Mouse (Mus musculus): ENCODE measurements around the gene Dnajc15. TPM values are rescaled to one million over a fixed set of nuclear protein-coding genes. Genes with fewer than 3 reads are reported as not detected.
"Not testable (repeated sequence)": the region's sequence is repeated elsewhere in the genome, so short reads cannot be mapped to it uniquely, and the experiment has no call there.

Dnajc15 gene
- polyA plus RNA-seq, 1 experiment from 2014 or later, result 92.9 TPM

DNA sequence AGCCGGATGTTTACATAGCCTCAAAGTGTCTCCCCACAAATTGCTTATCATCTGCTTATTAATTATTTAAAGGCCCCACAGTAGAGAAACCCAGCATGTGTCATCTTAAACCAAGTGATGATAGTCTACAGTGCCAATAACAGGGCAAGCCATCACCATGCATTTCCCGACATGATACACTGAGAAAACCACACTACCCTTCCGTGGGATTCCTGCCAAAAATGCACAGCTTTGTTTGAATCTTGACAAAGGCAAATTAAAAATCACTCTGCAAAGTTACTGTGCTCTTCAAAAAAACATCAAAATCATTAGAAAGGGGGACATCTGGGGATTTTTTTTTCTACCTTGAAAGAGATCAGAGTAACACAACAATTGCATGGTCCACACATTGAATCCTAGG lies 11.5 kb upstream of the Dnajc15 start:
- Histone ChIP-seq H3K4me3 (replicated peaks) (no peak overlapping the region), H3K9me3 (replicated peaks) (no peaks in the 10 kb centered on the region), H3K27ac (replicated peaks) (no peak overlapping the region), H3K27me3 (replicated peaks) (no peaks in the 10 kb centered on the region), H3K9ac (replicated peaks) (no peak overlapping the region), H3K4me2 (no peak overlapping the region), H3K4me1 (no peaks in the 10 kb centered on the region), H3K36me3 (no peaks in the 10 kb centered on the region)
- WGBS, result 69% methylated on average over 3 of the region's 3 CpGs
- no peak for ATAC-seq (ENCODE audit: low FRiP score)

DNA sequence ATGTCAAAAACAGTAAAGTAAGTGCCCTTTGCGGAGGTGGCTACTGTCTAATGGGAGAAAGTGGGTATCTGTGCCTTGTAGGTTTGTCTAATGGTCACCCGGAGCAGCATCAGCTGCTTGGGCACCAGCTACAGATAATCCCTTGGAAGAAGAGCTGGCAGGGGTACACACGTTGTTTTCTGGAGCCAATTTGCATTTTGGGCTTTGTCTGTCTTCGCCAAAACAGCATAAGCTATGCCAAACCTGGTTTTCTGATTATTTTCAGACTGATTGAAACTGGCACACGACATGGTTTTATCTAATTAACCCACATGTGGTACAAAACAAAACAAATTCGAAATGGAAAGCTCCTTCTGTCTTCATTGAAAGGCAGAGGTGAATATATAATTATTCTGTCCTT lies 7.7 kb upstream of the Dnajc15 start:
- Histone ChIP-seq H3K36me3 (no peaks in the 10 kb centered on the region), H3K27me3 (replicated peaks) (no peaks in the 10 kb centered on the region), H3K4me3 (replicated peaks) (no peak overlapping the region), H3K9ac (replicated peaks) (no peak overlapping the region), H3K9me3 (replicated peaks) (no peaks in the 10 kb centered on the region), H3K27ac (replicated peaks) (no peak overlapping the region), H3K4me1 (no peaks in the 10 kb centered on the region), H3K4me2 (no peak overlapping the region)
- ATAC-seq (ENCODE audit: low FRiP score), result no peak
- WGBS, result 58% methylated on average over 6 of the region's 6 CpGs

DNA sequence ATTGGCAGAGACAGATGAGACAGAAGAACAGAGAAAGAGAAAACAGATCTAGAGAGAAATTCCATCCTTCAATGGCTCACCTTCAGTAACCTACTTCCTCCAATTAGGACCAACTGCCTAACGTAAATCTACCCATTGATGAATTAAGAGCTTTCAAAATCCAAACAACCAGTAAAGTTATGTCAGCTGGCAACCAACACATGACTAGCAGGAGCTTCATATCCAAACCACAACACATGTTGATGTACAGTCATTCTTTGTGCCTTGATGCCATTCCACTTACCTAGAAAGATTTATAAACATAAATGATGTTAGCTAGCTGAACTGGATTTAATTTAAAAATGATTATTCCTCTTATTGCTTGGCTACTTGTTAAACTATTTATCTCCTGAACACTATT lies 7.1 kb upstream of the Dnajc15 start:
- WGBS, result 79% methylated on average over 1 of the region's 1 CpGs
- Histone ChIP-seq H3K9ac (replicated peaks) (no peak overlapping the region), H3K27ac (replicated peaks) (no peak overlapping the region), H3K4me2 (no peak overlapping the region), H3K27me3 (replicated peaks) (no peaks in the 10 kb centered on the region), H3K4me3 (replicated peaks) (no peak overlapping the region), H3K4me1 (no peaks in the 10 kb centered on the region), H3K9me3 (replicated peaks) (no peaks in the 10 kb centered on the region), H3K36me3 (no peaks in the 10 kb centered on the region)
- ATAC-seq (ENCODE audit: low FRiP score), result no peak

DNA sequence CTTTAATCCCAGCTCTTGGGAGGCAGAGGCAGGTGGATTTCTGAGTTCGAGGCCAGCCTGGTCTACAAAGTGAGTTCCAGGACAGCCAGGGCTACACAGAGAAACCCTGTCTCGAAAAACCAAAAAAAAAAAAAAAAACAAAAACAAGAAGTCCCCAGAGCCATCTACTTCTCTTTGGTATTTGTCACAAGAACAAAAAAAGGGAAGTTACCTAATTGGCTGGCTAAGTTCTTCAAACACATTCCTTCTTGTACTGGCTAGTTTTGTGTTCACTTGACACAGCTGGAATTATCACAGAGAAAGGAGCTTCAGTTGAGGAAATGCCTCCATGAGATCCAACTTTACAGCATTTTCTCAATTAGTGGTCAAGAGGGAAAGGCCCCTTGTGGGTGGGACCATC lies 3.0 kb upstream of the Dnajc15 start:
- not testable (repeated sequence) for ATAC-seq (ENCODE audit: low FRiP score); H3K9me3 ChIP-seq (replicated peaks); H3K4me1 ChIP-seq; H3K27me3 ChIP-seq (replicated peaks); H3K4me2 ChIP-seq; H3K9ac ChIP-seq (replicated peaks); H3K36me3 ChIP-seq; H3K27ac ChIP-seq (replicated peaks); H3K4me3 ChIP-seq (replicated peaks)
- 59% methylated on average over 2 of the region's 2 CpGs for WGBS

DNA sequence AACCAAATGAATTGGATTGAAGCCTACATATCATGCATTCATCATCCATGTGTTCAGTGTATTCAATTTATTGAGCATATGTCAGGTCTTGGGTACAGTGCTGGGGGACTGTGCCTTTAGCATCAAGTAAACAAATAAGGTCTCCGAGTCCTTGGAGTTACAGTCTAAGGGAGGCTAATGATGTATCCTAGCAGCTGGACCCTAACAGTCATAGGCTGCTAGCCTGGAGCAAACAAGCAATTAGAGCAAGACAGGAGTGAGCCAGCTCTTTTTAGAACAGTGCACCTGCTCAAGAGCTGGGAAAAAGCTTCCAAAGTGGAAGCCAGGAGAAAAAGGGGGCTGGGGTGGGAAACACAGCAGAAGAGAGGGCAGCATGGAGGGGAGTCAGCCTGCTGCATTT lies 1.3 kb upstream of the Dnajc15 start:
- WGBS, result 51% methylated on average over 1 of the region's 1 CpGs
- no peak overlapping the region for H3K27ac ChIP-seq (replicated peaks)
- peaks cover 4% of the 10 kb centered on the region for H3K4me1 ChIP-seq
- no peaks in the 10 kb centered on the region for H3K9me3 ChIP-seq (replicated peaks)
- no peak overlapping the region for H3K9ac ChIP-seq (replicated peaks)
- H3K36me3 ChIP-seq, result no peaks in the 10 kb centered on the region
- no peak overlapping the region for H3K4me2 ChIP-seq
- H3K4me3 ChIP-seq (replicated peaks), result no peak overlapping the region
- no peaks in the 10 kb centered on the region for H3K27me3 ChIP-seq (replicated peaks)
- ATAC-seq (ENCODE audit: low FRiP score), result no peak

DNA sequence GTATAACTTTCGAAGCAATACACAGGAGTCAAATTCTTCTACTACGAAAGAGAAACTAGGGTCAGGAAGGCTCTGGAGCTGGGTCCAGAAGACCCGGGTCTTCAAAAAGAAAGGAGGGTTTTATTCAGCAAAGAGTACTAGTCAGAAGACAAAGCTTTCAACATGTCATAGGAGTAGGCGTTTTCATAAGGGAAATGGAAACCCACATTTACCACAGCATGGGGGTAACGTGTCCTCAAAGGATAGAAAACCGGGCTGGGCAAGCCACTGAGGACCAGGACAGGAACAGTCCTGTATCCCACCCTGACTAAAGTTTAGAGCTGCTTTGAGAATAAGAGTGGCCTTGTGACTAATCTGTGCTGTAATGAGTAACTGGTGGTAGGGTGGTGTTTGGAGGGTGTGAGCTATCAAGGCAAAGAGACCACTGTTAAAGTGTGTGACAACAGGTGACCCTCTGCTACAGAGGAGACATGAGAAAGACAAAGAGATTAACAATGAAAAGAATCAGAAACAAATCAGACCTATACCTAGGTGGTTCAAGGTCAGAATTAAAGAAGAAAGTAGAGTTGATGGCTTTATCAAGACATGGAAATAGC lies 3.4 kb downstream of the Dnajc15 start:
- 88% methylated on average over 6 of the region's 6 CpGs for WGBS
- peaks cover 4% of the 10 kb centered on the region for H3K4me1 ChIP-seq
- no peaks in the 10 kb centered on the region for H3K36me3 ChIP-seq
- no peak overlapping the region for H3K4me3 ChIP-seq (replicated peaks)
- ATAC-seq (ENCODE audit: low FRiP score), result no peak
- no peaks in the 10 kb centered on the region for H3K9me3 ChIP-seq (replicated peaks)
- no peaks in the 10 kb centered on the region for H3K27me3 ChIP-seq (replicated peaks)
- no peak overlapping the region for H3K27ac ChIP-seq (replicated peaks)
- H3K4me2 ChIP-seq, result no peak overlapping the region
- no peak overlapping the region for H3K9ac ChIP-seq (replicated peaks)

DNA sequence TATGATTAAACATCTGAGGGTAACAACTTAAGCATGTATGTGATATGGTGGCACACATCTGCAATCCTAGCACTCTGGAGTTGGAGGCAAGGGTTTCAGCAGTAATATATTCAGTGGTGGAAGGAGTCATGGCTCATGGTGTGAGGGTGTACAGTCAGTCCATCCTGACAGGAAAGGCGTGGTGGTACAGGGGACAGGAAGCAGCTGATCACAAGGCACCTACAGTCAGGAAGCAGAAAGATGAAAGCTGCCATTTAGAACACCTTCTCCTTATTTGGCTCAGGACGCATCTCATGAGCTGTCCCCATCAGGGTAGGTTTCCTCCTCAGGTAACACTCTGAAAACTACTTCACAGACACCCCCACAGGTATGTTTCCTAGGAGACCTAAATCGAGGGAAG lies 4.0 kb downstream of the Dnajc15 start:
- H3K4me2 ChIP-seq, result no peak overlapping the region
- H3K9me3 ChIP-seq (replicated peaks), result no peaks in the 10 kb centered on the region
- no peak overlapping the region for H3K4me3 ChIP-seq (replicated peaks)
- no peaks in the 10 kb centered on the region for H3K27me3 ChIP-seq (replicated peaks)
- H3K27ac ChIP-seq (replicated peaks), result no peak overlapping the region
- no peaks in the 10 kb centered on the region for H3K36me3 ChIP-seq
- H3K9ac ChIP-seq (replicated peaks), result no peak overlapping the region
- ATAC-seq (ENCODE audit: low FRiP score), result no peak
- WGBS, result 98% methylated on average over 3 of the region's 3 CpGs
- H3K4me1 ChIP-seq, result peaks cover 4% of the 10 kb centered on the region

DNA sequence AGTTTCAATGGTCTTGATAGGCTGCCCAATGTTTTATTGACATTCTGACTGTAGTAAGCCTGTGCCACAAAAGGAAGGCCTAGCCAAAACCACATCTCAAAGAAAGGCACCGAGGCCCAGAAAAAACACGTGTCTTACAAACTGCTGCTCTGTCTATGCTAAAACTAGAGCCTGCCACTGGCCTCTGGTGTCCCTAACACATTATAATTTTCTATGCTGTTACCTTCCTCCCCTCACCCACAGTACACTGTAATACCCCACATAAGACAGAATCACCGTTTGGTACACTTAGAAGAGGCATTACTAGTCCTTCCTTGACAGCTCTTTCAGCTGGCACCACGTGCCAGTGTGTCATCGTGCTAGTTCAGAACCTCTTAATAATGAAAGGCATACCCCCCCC lies 7.3 kb downstream of the Dnajc15 start:
- Histone ChIP-seq H3K27ac (replicated peaks) (no peak overlapping the region), H3K36me3 (no peaks in the 10 kb centered on the region), H3K4me2 (no peak overlapping the region), H3K9ac (replicated peaks) (no peak overlapping the region), H3K4me1 (no peaks in the 10 kb centered on the region), H3K27me3 (replicated peaks) (no peaks in the 10 kb centered on the region), H3K9me3 (replicated peaks) (no peaks in the 10 kb centered on the region), H3K4me3 (replicated peaks) (no peak overlapping the region)
- ATAC-seq (ENCODE audit: low FRiP score), result no peak
- 89% methylated on average over 5 of the region's 5 CpGs for WGBS

DNA sequence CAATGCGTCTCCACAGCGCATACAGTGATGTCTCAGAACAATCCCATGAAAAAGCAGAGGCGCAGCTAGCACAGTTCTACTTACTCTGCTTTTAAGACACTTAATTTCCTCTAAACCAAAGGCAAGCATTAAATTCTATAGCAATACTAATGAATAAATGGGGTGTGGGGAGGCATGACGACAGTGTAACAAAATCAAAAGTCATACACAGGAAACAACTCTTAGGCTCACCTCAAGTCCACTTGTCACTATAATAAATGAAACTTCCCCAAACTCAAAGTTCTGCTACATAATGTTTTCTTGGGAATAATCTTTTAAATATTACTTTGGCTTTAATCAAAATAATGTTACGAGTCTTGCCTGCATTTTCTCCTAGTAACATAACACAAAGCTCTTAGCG lies 10.4 kb downstream of the Dnajc15 start:
- no peak for ATAC-seq (ENCODE audit: low FRiP score)
- Histone ChIP-seq H3K36me3 (no peaks in the 10 kb centered on the region), H3K4me2 (no peak overlapping the region), H3K27me3 (replicated peaks) (no peaks in the 10 kb centered on the region), H3K4me3 (replicated peaks) (no peak overlapping the region), H3K4me1 (no peaks in the 10 kb centered on the region), H3K9ac (replicated peaks) (no peak overlapping the region), H3K9me3 (replicated peaks) (no peaks in the 10 kb centered on the region), H3K27ac (replicated peaks) (no peak overlapping the region)
- 88% methylated on average over 6 of the region's 6 CpGs for WGBS

DNA sequence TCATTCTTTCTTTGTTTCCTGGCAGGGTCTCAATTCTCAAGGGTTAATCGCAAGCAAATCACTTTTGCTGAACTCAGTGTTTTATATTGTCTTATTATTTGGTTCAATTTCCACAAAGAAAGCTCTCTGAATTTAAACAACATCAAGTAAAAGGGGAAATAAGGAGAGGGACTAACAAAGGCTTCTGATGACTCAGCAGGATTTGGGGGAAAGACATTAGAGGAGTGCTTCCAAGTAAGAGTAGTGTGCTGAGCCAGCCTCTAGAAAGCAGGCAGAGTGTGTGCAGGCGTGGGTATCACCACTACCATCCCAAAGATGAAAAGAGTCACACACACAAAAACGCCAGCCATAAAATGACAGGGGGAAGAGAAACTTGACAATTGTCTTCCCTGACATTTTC lies 10.9 kb downstream of the Dnajc15 start:
- H3K9ac ChIP-seq (replicated peaks), result no peak overlapping the region
- H3K4me2 ChIP-seq, result no peak overlapping the region
- H3K27me3 ChIP-seq (replicated peaks), result no peaks in the 10 kb centered on the region
- H3K36me3 ChIP-seq, result no peaks in the 10 kb centered on the region
- no peak overlapping the region for H3K27ac ChIP-seq (replicated peaks)
- WGBS, result 75% methylated on average over 3 of the region's 3 CpGs
- no peaks in the 10 kb centered on the region for H3K9me3 ChIP-seq (replicated peaks)
- no peaks in the 10 kb centered on the region for H3K4me1 ChIP-seq
- ATAC-seq (ENCODE audit: low FRiP score), result no peak
- no peak overlapping the region for H3K4me3 ChIP-seq (replicated peaks)

DNA sequence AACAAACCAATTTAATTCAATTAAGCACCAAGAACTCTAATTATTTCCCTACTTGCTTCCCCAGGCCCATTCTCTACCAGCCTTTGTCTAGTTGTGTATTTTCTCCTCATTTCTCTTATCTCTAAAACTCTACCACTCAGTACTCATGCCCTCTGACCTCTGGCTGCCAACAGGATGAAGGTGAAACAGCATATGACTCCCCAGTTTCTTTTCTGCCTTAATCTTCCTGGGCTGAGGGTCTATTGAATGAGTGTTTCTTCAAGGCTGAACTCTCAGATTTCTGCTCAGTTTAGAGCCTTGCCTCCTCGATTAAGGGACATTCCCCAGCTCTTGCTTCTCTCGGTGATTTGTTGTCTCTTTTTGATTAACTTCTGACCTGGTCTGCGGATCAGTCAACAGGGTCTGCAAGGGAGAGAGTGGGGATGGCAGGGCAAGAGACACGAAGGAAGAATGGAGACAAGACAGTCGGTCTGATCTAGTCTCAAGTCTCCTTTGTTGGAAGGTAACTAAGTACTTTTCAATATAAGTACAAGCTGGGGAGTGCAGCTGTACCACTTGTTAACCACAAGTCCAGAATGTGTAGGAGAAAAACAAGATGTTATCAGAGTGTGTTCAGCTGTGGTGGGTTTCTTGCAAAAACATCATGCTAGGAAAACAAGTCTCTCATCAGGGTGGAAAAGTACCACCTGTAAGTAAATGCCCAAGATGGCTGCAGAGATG lies 13.9 kb downstream of the Dnajc15 start:
- no peak overlapping the region for H3K4me2 ChIP-seq
- no peak overlapping the region for H3K27ac ChIP-seq (replicated peaks)
- no peak overlapping the region for H3K9ac ChIP-seq (replicated peaks)
- H3K4me1 ChIP-seq, result no peaks in the 10 kb centered on the region
- ATAC-seq (ENCODE audit: low FRiP score), result no peak
- H3K4me3 ChIP-seq (replicated peaks), result no peak overlapping the region
- no peaks in the 10 kb centered on the region for H3K27me3 ChIP-seq (replicated peaks)
- H3K9me3 ChIP-seq (replicated peaks), result no peaks in the 10 kb centered on the region
- 73% methylated on average over 5 of the region's 5 CpGs for WGBS
- H3K36me3 ChIP-seq, result no peaks in the 10 kb centered on the region

DNA sequence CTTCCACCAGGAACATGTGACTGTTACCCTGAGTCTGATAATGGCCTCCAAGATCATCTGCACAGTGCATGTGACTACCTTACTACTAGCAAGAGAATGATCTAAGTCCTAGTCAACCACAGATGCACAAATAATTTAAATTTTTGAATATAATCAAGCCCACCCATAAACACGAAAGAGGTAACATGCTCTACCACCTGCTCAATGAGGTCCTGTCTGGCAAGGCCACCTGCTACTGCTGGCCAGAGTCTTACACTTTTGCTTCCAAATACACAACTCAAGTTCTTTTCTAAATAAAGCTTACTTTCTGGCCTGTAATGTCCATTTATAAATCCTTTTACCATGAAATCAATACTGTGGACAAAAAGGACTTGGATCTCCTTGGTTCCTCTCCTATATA lies 15.0 kb downstream of the Dnajc15 start:
- Histone ChIP-seq H3K9ac (replicated peaks) (no peak overlapping the region), H3K4me1 (no peaks in the 10 kb centered on the region), H3K4me3 (replicated peaks) (no peak overlapping the region), H3K9me3 (replicated peaks) (no peaks in the 10 kb centered on the region), H3K4me2 (no peak overlapping the region), H3K36me3 (no peaks in the 10 kb centered on the region), H3K27me3 (replicated peaks) (no peaks in the 10 kb centered on the region), H3K27ac (replicated peaks) (no peak overlapping the region)
- WGBS, result 88% methylated on average over 1 of the region's 1 CpGs
- no peak for ATAC-seq (ENCODE audit: low FRiP score)

All from neural tube, embryonic 15.5 days (tissue).